Mouse (Mus musculus): ENCODE data around the gene Tsg101.
A peak's percentile ranks its signal among the peaks of the same experiment; 100 is the strongest.
"Not testable (repeated sequence)": the region's sequence is repeated elsewhere in the genome, so short reads cannot be mapped to it uniquely, and the experiment has no call there.

Gene Tsg101

DNA sequence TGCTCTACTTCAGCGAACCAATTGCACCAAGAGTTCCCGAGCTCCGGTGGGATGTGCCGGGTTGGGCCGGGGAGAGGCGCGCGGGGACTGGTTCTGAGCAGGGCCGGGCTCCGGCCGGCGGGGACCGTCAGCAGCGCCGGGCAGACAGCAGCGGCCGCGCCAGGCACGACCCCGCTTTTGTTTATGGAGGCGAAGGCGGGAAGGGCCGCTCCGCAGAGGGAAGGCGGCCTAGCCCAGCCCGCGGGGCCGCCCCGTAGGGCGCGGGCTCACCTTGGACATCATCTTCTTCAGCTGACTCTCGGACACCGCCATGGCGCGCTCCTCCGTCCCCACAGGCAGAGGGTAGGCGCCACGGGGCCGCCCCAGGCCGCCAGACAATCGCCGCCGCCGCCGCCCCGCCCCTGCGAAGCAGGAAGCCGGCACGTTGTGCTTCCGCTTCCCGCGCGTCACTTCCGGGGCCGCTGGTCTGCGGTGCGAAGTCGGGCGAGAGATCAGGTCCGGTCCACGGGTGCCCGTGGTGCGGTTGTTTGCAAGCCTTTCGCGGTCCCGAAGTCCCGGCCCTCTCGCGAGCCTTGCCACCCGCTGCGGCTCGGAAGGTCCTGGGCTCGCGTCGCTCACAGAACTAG, at the start of gene Tsg101:
Gene Tsg101, minus strand, starts transcription at position 419 of the 626 bp plus-strand sequence.
- peak; percentile 86 for DNase-seq (ENCODE audit: low read depth, low spot score)

- no peak for DNase-seq (ENCODE audit: low read depth, low spot score)
Measured at GRCm38 (mm10) chr7:46964070-46964469, 44.3 kb upstream of the Tsg101 start.

GRCm38 (mm10) chr7:46962806-46963618, 43.2 kb upstream of the Tsg101 start:
- DNase-seq (ENCODE audit: low read depth, low spot score) = peak; percentile 85

GRCm38 (mm10) chr7:46962132-46962531, 42.4 kb upstream of the Tsg101 start:
- DNase-seq (ENCODE audit: low read depth, low spot score) = no peak

GRCm38 (mm10) chr7:46960991-46961390, 41.2 kb upstream of the Tsg101 start:
- DNase-seq (ENCODE audit: low read depth, low spot score) = no peak

DNA sequence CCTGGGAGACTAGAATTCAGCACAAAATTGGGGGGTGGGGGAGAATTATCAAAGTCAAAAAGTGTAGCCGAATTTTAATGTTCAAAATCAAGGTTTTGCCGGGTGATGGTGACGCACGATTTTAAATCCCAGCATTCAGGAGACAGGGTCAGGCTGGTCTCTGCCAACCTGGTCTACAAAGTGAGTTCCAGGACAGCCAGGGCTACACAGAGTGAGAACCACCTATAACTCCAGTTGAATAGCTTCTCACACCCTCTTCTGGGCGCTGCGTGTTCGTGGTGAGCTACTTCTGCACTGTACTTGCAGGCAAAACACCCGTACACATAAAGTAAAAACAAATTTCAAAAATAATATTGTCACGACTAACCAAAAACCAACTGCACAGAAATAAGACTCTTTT, 39.1 kb upstream of the Tsg101 start:
- DNase-seq (ENCODE audit: low read depth, low spot score) = no peak

DNA sequence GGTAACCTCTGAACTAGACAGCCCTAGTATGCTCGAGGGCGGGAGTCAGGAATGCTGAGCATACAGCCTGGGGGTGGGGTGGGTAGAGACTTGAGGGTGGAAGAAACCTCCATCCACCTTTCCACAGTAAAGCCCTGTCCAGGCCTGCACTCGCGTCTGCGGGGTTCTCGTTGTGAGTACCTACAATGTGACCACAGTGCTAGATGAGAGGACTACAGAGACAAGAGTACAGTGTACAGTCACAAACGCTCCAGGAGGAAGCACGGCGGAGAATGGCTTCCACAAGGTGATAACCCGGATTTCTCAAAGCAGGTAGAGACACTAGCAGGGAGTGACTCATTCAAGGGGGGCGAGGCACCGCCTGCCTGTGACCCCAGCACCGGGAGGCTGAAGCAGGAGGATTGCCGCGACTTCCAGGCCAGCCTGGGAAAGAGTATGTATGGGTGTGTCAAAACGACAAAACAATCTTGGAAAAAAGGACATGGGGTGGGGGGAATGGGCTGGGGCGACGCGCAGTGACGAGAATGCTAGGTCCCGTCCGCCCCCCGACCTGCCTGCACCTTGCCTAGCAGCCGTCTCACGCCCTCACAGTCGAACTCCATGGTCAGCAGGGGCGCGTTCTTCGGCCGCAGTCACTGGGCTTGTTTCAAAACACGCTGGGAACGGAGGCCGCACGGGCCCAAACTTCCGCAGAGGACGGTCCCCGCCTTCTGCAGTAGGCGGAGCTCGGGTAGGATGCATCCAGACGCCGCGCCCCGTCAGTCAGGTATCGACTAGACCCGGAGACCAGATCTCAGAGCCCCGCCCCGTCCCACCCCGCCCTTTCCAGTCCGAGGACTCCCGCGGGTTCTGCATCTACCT, 38.3 kb upstream of the Tsg101 start, which contains the start of gene Uevld:
Gene Uevld, minus strand, starts transcription at position 697 of the 861 bp plus-strand sequence.
- peak; percentile 97 for DNase-seq (ENCODE audit: low read depth, low spot score)

GRCm38 (mm10) chr7:46935847-46936246, 16.1 kb upstream of the Tsg101 start:
- DNase-seq (ENCODE audit: low read depth, low spot score) = peak; percentile 25

- DNase-seq (ENCODE audit: low read depth, low spot score) = no peak
Measured at GRCm38 (mm10) chr7:46934788-46935187, 15.0 kb upstream of the Tsg101 start.

- DNase-seq (ENCODE audit: low read depth, low spot score) = no peak
Measured at GRCm38 (mm10) chr7:46931370-46931769, 11.6 kb upstream of the Tsg101 start.

- DNase-seq (ENCODE audit: low read depth, low spot score) = no peak
Measured at GRCm38 (mm10) chr7:46928291-46928690, 8.5 kb upstream of the Tsg101 start.

- DNase-seq (ENCODE audit: low read depth, low spot score) = peak; percentile 30
Measured at GRCm38 (mm10) chr7:46922075-46922474, 2.3 kb upstream of the Tsg101 start.

- peak; percentile 25 for DNase-seq (ENCODE audit: low read depth, low spot score)
Measured at GRCm38 (mm10) chr7:46918678-46919371, 944 bp downstream of the Tsg101 start.

GRCm38 (mm10) chr7:46916376-46916775, 3.4 kb downstream of the Tsg101 start:
- no peak for DNase-seq (ENCODE audit: low read depth, low spot score)

GRCm38 (mm10) chr7:46911250-46911649, 8.5 kb downstream of the Tsg101 start:
- DNase-seq (ENCODE audit: low read depth, low spot score) = no peak

GRCm38 (mm10) chr7:46899343-46899742, 20.4 kb downstream of the Tsg101 start:
- no peak for DNase-seq (ENCODE audit: low read depth, low spot score)

DNA sequence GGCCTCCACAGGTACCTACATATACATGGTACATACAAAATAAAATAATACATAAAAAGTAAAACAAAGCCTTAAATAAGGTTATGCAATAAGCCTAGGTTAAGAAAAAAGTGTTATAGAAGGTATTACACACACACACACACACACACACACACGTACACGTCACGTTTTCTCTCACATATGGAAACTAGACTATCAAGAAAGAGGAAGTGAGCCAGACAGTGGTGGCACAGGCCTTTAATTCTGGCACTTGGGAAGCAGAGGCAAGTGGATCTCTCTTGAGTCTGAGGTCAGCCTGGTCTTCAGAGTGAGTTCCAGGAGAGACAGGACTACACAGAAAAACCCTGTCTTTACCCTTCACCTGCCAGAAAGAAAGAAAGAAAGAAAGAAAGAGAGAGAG, 24.3 kb downstream of the Tsg101 start:
- no peak for DNase-seq (ENCODE audit: low read depth, low spot score)

GRCm38 (mm10) chr7:46883304-46883703, 36.5 kb downstream of the Tsg101 start:
- no peak for DNase-seq (ENCODE audit: low read depth, low spot score)

- not testable (repeated sequence) for DNase-seq (ENCODE audit: low read depth, low spot score)
Measured at GRCm38 (mm10) chr7:46881941-46882340, 37.8 kb downstream of the Tsg101 start.

GRCm38 (mm10) chr7:46880992-46881391, 38.8 kb downstream of the Tsg101 start:
- no peak for DNase-seq (ENCODE audit: low read depth, low spot score)

DNA sequence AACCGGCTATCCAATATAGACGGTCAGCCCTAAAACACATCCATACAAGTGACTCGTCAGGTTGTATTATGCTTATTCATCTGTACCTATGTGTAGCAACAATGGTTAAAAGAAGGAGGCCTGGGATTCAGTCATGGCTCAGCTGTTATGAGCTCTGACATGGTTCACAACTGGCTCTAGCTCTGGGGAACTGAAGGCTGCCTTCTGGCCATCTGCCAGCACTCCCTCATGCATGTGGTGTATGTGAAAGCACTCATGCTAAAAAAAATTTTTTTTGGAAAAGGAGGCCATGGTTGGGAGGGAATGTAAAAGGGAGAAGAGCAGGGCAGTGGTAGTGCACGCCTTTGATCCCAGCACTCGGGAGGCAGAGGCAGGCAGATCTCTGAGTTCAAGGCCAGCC, 39.9 kb downstream of the Tsg101 start:
- DNase-seq (ENCODE audit: low read depth, low spot score) = no peak

Data from ES-CJ7 (cell line).